Mouse (Mus musculus) erythroblast, embryonic 14.5 days (primary cell): Measurements from ENCODE around the gene Nfkbid.

Experiments
- GATA1 ChIP-seq: IDR thresholded peaks from 2 replicates; pipeline ENCODE4 v1.6.1; 2012; ENCODE audit warnings: low read length, inconsistent platforms, mixed read lengths
- TAL1 ChIP-seq: IDR thresholded peaks from 3 replicates; pipeline ENCODE4 v1.6.1; 2012; ENCODE audit warnings: low read length, inconsistent platforms, mixed read lengths

DNA sequence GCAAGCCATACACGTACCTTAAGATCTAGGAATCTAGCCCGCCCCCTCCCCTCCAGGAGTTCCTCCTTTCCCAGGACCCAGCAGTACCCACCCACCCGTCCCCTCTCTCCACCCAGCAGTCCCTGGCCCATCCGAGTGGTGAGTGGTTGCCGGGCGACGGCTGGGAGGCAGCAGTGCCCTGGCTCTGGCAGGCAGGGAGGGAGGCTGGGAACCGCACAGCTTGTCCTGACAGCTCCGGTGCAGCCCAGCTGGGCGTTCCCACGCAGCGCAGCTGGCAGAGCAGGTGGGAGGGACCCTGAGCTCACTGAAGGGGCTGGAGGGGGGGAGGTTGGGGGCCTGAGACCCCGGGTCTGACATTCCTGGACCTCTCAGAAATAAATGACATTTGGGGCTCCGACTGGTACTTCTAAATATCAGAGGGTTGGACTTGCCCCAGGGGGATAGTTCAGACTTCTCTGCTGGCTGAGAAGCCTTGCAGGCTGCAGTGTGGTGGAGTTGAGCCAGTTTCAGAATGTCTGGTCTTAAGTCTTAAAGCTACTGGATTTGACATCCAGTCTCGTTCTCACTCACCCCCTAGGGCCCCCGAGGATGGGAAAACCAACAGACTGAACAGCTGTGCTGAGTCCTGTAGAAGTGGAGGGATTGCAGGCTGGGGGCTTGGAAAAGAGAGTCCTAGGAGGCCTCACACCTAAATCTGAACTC, 36.2 kb downstream of the Nfkbid start, which contains the start of the genes Kirrel2 and Nphs1:
- TF ChIP-seq GATA1 (no peak), TAL1 (no peak)
